ENCODE assay signal across 19 mouse cellular contexts in genomic region chr14:16517958-16518357, GRCm38 (mm10).
A peak's percentile ranks its signal among the peaks of the same experiment; 100 is the strongest.
DNase-seq lines count a peak whose midpoint lies in the region; ATAC-seq and TF ChIP-seq lines count a peak whose summit lies in the region.
"Had no signal": no experiment of that assay in that cellular context is flagged by ENCODE, and none has a peak within 500 bp of the region (broad histone marks: within the 10 kb centered on the region; RNA-seq: fewer than 3 reads in every experiment).

No protein-coding gene starts in this region.

- H3K4me2 ChIP-seq in forebrain, embryonic 12.5 days: no peak overlapping the region
- no peak overlapping the region for H3K4me2 ChIP-seq in forebrain, postnatal 0 days (ENCODE audit: low read depth)
- H3K4me2 ChIP-seq in midbrain, embryonic 15.5 days: no peak overlapping the region
- H3K4me2 ChIP-seq: heart, embryonic 15.5 days; liver, embryonic 11.5 days; midbrain, embryonic 12.5 days had no signal

- no peaks in the 10 kb centered on the region for H3K27me3 ChIP-seq in forebrain, embryonic 12.5 days
- H3K27me3 ChIP-seq in forebrain, postnatal 0 days (ENCODE audit: insufficient read depth, low read length): no peaks in the 10 kb centered on the region
- no peaks in the 10 kb centered on the region for H3K27me3 ChIP-seq in midbrain, embryonic 15.5 days (replicated peaks)
- H3K27me3 ChIP-seq: heart, embryonic 15.5 days; midbrain, embryonic 12.5 days had no signal

- no peak for DNase-seq in layer of hippocampus, adult 2 months (ENCODE audit: low spot score in 2 of 2)
- no peak for DNase-seq in layer of hippocampus, postnatal 25 days (ENCODE audit: extremely low spot score in 1 of 2, low spot score in 1 of 2)
- peak; percentile 56 for DNase-seq in forebrain, postnatal 0 days
- DNase-seq in thymus, postnatal 10 days (ENCODE audit: low spot score in 2 of 2): no peak
- no peak for DNase-seq in right cerebral cortex, adult 18-20 months
- DNase-seq: cerebellum, adult 11-12 months; heart, adult 2 months; kidney, adult 18-20 months; kidney, postnatal 4 days; lung, adult 2 months; lung, postnatal 36 days; thymus, postnatal 4 days had no signal

- peak; percentile 83 for ATAC-seq in forebrain, embryonic 12.5 days (ENCODE audit: low FRiP score)
- ATAC-seq in forebrain, postnatal 0 days: peak; percentile 97
- peak; percentile 92 for ATAC-seq in midbrain, embryonic 15.5 days (replicated peaks)

- TF ChIP-seq CTCF in layer of hippocampus, adult 2 months (conservative IDR thresholded peaks at IDR 0.05): no peak
- no peak for TF ChIP-seq CTCF in forebrain, postnatal 0 days (IDR thresholded peaks at IDR 0.05; ENCODE audit: low read depth)

- H3K27ac ChIP-seq in layer of hippocampus, adult 2 months: peak overlapping the region; percentile 79
- no peak overlapping the region for H3K27ac ChIP-seq in forebrain, embryonic 12.5 days
- H3K27ac ChIP-seq in forebrain, postnatal 0 days (ENCODE audit: low read depth, low read length): 0 out of 2 replicates have a peak overlapping the region, but pooled peaks have one; percentile 50
- peak overlapping the region; percentile 37; the same call in 1 of the 2 replicates for H3K27ac ChIP-seq in midbrain, embryonic 15.5 days
- H3K27ac ChIP-seq: heart, adult 2 months; heart, embryonic 15.5 days; left cerebral cortex, adult 2 months; midbrain, embryonic 12.5 days had no signal

- H3K4me1 ChIP-seq in forebrain, embryonic 12.5 days: peaks cover 17% of the 10 kb centered on the region
- H3K4me1 ChIP-seq in forebrain, postnatal 0 days (ENCODE audit: insufficient read depth): peaks cover 16% of the 10 kb centered on the region; the same call in 1 of the 2 replicates
- peaks cover 17% of the 10 kb centered on the region for H3K4me1 ChIP-seq in midbrain, embryonic 15.5 days

- no peak overlapping the region for H3K4me3 ChIP-seq in layer of hippocampus, adult 2 months
- H3K4me3 ChIP-seq in forebrain, embryonic 12.5 days (replicated peaks): no peak overlapping the region
- H3K4me3 ChIP-seq in forebrain, postnatal 0 days (ENCODE audit: low read depth, low read length): no peak overlapping the region
- H3K4me3 ChIP-seq in midbrain, embryonic 15.5 days: no peak overlapping the region
- H3K4me3 ChIP-seq: heart, adult 2 months; heart, embryonic 15.5 days; left cerebral cortex, adult 2 months; limb, embryonic 10.5 days; midbrain, embryonic 12.5 days had no signal

- no peaks in the 10 kb centered on the region for H3K36me3 ChIP-seq in forebrain, embryonic 12.5 days (replicated peaks)
- no peaks in the 10 kb centered on the region for H3K36me3 ChIP-seq in forebrain, postnatal 0 days (ENCODE audit: insufficient read depth)
- no peaks in the 10 kb centered on the region for H3K36me3 ChIP-seq in midbrain, embryonic 15.5 days (replicated peaks)
- H3K36me3 ChIP-seq: heart, embryonic 15.5 days; limb, embryonic 10.5 days; midbrain, embryonic 12.5 days had no signal

- no peak overlapping the region for H3K9ac ChIP-seq in forebrain, embryonic 12.5 days
- H3K9ac ChIP-seq in forebrain, postnatal 0 days: no peak overlapping the region
- H3K9ac ChIP-seq in midbrain, embryonic 15.5 days: no peak overlapping the region
- H3K9ac ChIP-seq: heart, embryonic 15.5 days; midbrain, embryonic 12.5 days had no signal

- H3K9me3 ChIP-seq in forebrain, embryonic 12.5 days: no peaks in the 10 kb centered on the region
- no peaks in the 10 kb centered on the region for H3K9me3 ChIP-seq in forebrain, postnatal 0 days (ENCODE audit: low read length)
- H3K9me3 ChIP-seq in midbrain, embryonic 15.5 days: no peaks in the 10 kb centered on the region
- H3K9me3 ChIP-seq: heart, embryonic 15.5 days; limb, embryonic 10.5 days; midbrain, embryonic 12.5 days had no signal
